8 mouse cellular contexts compared by ENCODE assay signal in the genomic region with DNA sequence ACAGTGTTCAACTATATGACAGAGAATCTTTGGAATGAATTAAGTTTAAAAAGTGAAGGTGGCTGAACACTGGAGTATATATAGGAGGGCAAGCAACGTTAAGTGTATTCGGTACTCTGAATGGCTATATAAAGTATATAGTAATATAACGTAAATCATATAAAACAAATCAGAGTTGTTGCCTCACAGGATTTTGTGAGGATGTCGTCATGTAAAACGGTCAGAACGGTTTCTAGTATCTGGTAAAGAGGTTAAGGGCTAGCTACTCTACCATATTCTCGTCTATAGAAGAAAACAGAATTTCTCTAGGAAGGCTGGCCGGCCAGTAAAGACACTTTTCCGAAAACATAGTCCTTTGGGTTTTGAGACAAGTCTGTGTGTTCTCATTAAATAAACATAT. TPM values are rescaled to one million over a fixed set of nuclear protein-coding genes. Genes with fewer than 3 reads are reported as not detected.
DNase-seq lines count a peak whose midpoint lies in the region; ATAC-seq and TF ChIP-seq lines count a peak whose summit lies in the region.

No protein-coding gene starts in this region.

- WGBS in kidney, postnatal 0 days: 6% methylated on average over 9 of the region's 9 CpGs
- 7% methylated on average over 9 of the region's 9 CpGs for WGBS in hindbrain, postnatal 0 days

- peaks cover 36% of the 10 kb centered on the region for H3K79me2 ChIP-seq in myocyte (ENCODE audit: control insufficient read depth, insufficient read depth)

- TF ChIP-seq POLR2A in myocyte (IDR thresholded peaks at IDR 0.05; ENCODE audit: insufficient read length, low read depth): no peak

- TF ChIP-seq CTCF in kidney, postnatal 0 days (IDR thresholded peaks at IDR 0.05; ENCODE audit: low read depth): no peak
- no peak for TF ChIP-seq CTCF in hindbrain, postnatal 0 days (IDR thresholded peaks at IDR 0.05; ENCODE audit: low read depth)

- peaks cover 18% of the 10 kb centered on the region for H3K4me1 ChIP-seq in kidney, postnatal 0 days (replicated peaks; ENCODE audit: insufficient read depth, low read length)
- H3K4me1 ChIP-seq in brown adipose tissue, adult 24 weeks (ENCODE audit: control insufficient read depth, insufficient read depth, insufficient read length, low read length): peaks cover 7% of the 10 kb centered on the region
- H3K4me1 ChIP-seq in hindbrain, postnatal 0 days (ENCODE audit: insufficient read depth, low read length): peaks cover 13% of the 10 kb centered on the region

- H3K9ac ChIP-seq in kidney, postnatal 0 days (ENCODE audit: low read depth, low read length): peak overlapping the region; percentile 93; the same call in 1 of the 2 replicates
- H3K9ac ChIP-seq in hindbrain, postnatal 0 days (replicated peaks; ENCODE audit: low read length): peak overlapping the region; percentile 84

- no peaks in the 10 kb centered on the region for H3K27me3 ChIP-seq in kidney, postnatal 0 days (ENCODE audit: insufficient read depth, low read length)
- no peaks in the 10 kb centered on the region for H3K27me3 ChIP-seq in hindbrain, postnatal 0 days (ENCODE audit: insufficient read depth, low read length)
- no peaks in the 10 kb centered on the region for H3K27me3 ChIP-seq in myocyte (ENCODE audit: control insufficient read depth, insufficient read depth, insufficient read length)

- DNase-seq in kidney, postnatal 0 days (ENCODE audit: low spot score): peak; percentile 48
- DNase-seq in kidney, postnatal 10 days: no peak
- DNase-seq in hindbrain, postnatal 0 days (ENCODE audit: low spot score): no peak
- DNase-seq in cerebellum, postnatal 36 days: no peak
- DNase-seq in urinary bladder, postnatal 10 days (ENCODE audit: low spot score): no peak

- peak overlapping the region; percentile 74 for H3ac ChIP-seq in myocyte (ENCODE audit: control insufficient read depth, insufficient read length)

- no peaks in the 10 kb centered on the region for H3K9me3 ChIP-seq in kidney, postnatal 0 days (replicated peaks; ENCODE audit: low read length)
- no peaks in the 10 kb centered on the region for H3K9me3 ChIP-seq in hindbrain, postnatal 0 days (ENCODE audit: low read length)

- H3K36me3 ChIP-seq in kidney, postnatal 0 days (ENCODE audit: insufficient read depth, low read length): 0 out of 2 replicates have a peak, but pooled peaks cover 7% of the 10 kb centered on the region
- H3K36me3 ChIP-seq in hindbrain, postnatal 0 days (ENCODE audit: insufficient read depth, low read length): no peaks in the 10 kb centered on the region
- no peaks in the 10 kb centered on the region for H3K36me3 ChIP-seq in myocyte (ENCODE audit: control insufficient read depth, insufficient read depth)

- peak overlapping the region; percentile 77 for H3K4me3 ChIP-seq in kidney, postnatal 0 days (replicated peaks; ENCODE audit: low read depth, low read length)
- H3K4me3 ChIP-seq in brown adipose tissue, adult 24 weeks (ENCODE audit: insufficient read depth, low read depth, low read length): peak overlapping the region; percentile 84
- peak overlapping the region; percentile 77 for H3K4me3 ChIP-seq in hindbrain, postnatal 0 days (ENCODE audit: low read length)
- peak overlapping the region; percentile 79 for H3K4me3 ChIP-seq in myocyte

- peak overlapping the region; percentile 96 for H3K27ac ChIP-seq in kidney, postnatal 0 days
- peak overlapping the region; percentile 66; the same call in 1 of the 2 replicates for H3K27ac ChIP-seq in brown adipose tissue, adult 24 weeks (replicated peaks; ENCODE audit: low read depth, low read length)
- H3K27ac ChIP-seq in hindbrain, postnatal 0 days: peak overlapping the region; percentile 98

- no peak for ATAC-seq in kidney, postnatal 0 days (replicated peaks; ENCODE audit: low FRiP score, low read depth)
- ATAC-seq in hindbrain, postnatal 0 days: no peak
- no peak for ATAC-seq in monocyte, adult 5-6 weeks (replicated peaks; ENCODE audit: insufficient number of reproducible peaks, low FRiP score, low TSS enrichment, poor library complexity, severe bottlenecking)

- H3K4me2 ChIP-seq in kidney, postnatal 0 days (ENCODE audit: low read length): peak overlapping the region; percentile 68
- H3K4me2 ChIP-seq in hindbrain, postnatal 0 days (ENCODE audit: low read depth, low read length): peak overlapping the region; percentile 93
- peak overlapping the region; percentile 91 for H3K4me2 ChIP-seq in myocyte (ENCODE audit: low read depth)

TF ChIP-seq in myocyte, 11 proteins besides CTCF, POLR2A, EP300 and RAD21:
- no peak for TF ChIP-seq E2F4 (IDR thresholded peaks at IDR 0.05; ENCODE audit: insufficient read depth)
- no peak for TF ChIP-seq MYOD1 (IDR thresholded peaks at IDR 0.05; ENCODE audit: control insufficient read depth in 1 of 3, insufficient read length in 2 of 3, low read depth in 2 of 3)

RNA-seq across cellular contexts. Expression of a gene that starts 0.6 kb away (rescaled TPM):
- 5.2 and 5.3 TPM in 2 replicates for polyA plus RNA-seq in kidney, postnatal 0 days (2015; fragmentation: Nextera tagmentation; extraction: Ambion mirVana)
- polyA plus RNA-seq in brown adipose tissue, adult 24 weeks (2012; ENCODE audit: insufficient read depth, insufficient read length, missing spikeins): 14.0 and 15.5 TPM in 2 replicates
- 42.1 and 43.3 TPM in 2 replicates for total RNA-seq in hindbrain, postnatal 0 days (2014; rRNA removed)
- polyA plus RNA-seq in hindbrain, postnatal 0 days (2015; fragmentation: Nextera tagmentation; extraction: Ambion mirVana): 5.5 and 7.1 TPM in 2 replicates
- 31.3 TPM for polyA plus RNA-seq in myocyte (2012; fragmentation: generic; extraction: Trizol)
- 52.9 to 85.7 TPM (median 59.4 TPM) in 3 replicates for total RNA-seq in monocyte, adult 5-6 weeks (2017)

RNA-seq across cellular contexts. Expression of a gene that starts 8.1 kb away (rescaled TPM):
- 10.2 and 10.5 TPM in 2 replicates for polyA plus RNA-seq in kidney, postnatal 0 days (2015; fragmentation: Nextera tagmentation; extraction: Ambion mirVana)
- 1.4 and 1.5 TPM in 2 replicates for polyA plus RNA-seq in brown adipose tissue, adult 24 weeks (2012; ENCODE audit: insufficient read depth, insufficient read length, missing spikeins)
- total RNA-seq in hindbrain, postnatal 0 days (2014; rRNA removed): 4.0 and 7.7 TPM in 2 replicates
- 3.7 TPM in 2 replicates for polyA plus RNA-seq in hindbrain, postnatal 0 days (2015; fragmentation: Nextera tagmentation; extraction: Ambion mirVana)
- polyA plus RNA-seq in myocyte (2012; fragmentation: generic; extraction: Trizol): 5.4 TPM
- 9.4 to 15.9 TPM (median 15.5 TPM) in 3 replicates for total RNA-seq in monocyte, adult 5-6 weeks (2017)

RNA-seq across cellular contexts. Expression of a gene that starts 8.7 kb away (rescaled TPM):
- polyA plus RNA-seq in kidney, postnatal 0 days (2015; fragmentation: Nextera tagmentation; extraction: Ambion mirVana): 4.4 and 10.3 TPM in 2 replicates
- 14.6 and 26.0 TPM in 2 replicates for polyA plus RNA-seq in brown adipose tissue, adult 24 weeks (2012; ENCODE audit: insufficient read depth, insufficient read length, missing spikeins)
- total RNA-seq in hindbrain, postnatal 0 days (2014; rRNA removed): 20.1 and 26.4 TPM in 2 replicates
- polyA plus RNA-seq in hindbrain, postnatal 0 days (2015; fragmentation: Nextera tagmentation; extraction: Ambion mirVana): 5.7 and 6.0 TPM in 2 replicates
- polyA plus RNA-seq in myocyte (2012; fragmentation: generic; extraction: Trizol): 13.2 TPM
- total RNA-seq in monocyte, adult 5-6 weeks (2017): 7.5 to 29.4 TPM (median 12.2 TPM) in 3 replicates

RNA-seq across cellular contexts. Expression of a gene that starts 17.7 kb away (rescaled TPM):
- polyA plus RNA-seq in kidney, postnatal 0 days (2015; fragmentation: Nextera tagmentation; extraction: Ambion mirVana): 732 and 795 TPM in 2 replicates
- 405 and 526 TPM in 2 replicates for polyA plus RNA-seq in brown adipose tissue, adult 24 weeks (2012; ENCODE audit: insufficient read depth, insufficient read length, missing spikeins)
- total RNA-seq in hindbrain, postnatal 0 days (2014; rRNA removed): 897 and 958 TPM in 2 replicates
- 324 and 342 TPM in 2 replicates for polyA plus RNA-seq in hindbrain, postnatal 0 days (2015; fragmentation: Nextera tagmentation; extraction: Ambion mirVana)
- 2,993 TPM for polyA plus RNA-seq in myocyte (2012; fragmentation: generic; extraction: Trizol)
- 995 to 1,435 TPM (median 1,367 TPM) in 3 replicates for total RNA-seq in monocyte, adult 5-6 weeks (2017)

RNA-seq across cellular contexts. Expression of a gene that starts 53.7 kb away (rescaled TPM):
- 32.0 and 33.2 TPM in 2 replicates for polyA plus RNA-seq in kidney, postnatal 0 days (2015; fragmentation: Nextera tagmentation; extraction: Ambion mirVana)
- polyA plus RNA-seq in brown adipose tissue, adult 24 weeks (2012; ENCODE audit: insufficient read depth, insufficient read length, missing spikeins): 9.2 and 11.6 TPM in 2 replicates
- 5.8 and 6.0 TPM in 2 replicates for total RNA-seq in hindbrain, postnatal 0 days (2014; rRNA removed)
- polyA plus RNA-seq in hindbrain, postnatal 0 days (2015; fragmentation: Nextera tagmentation; extraction: Ambion mirVana): 6.3 and 8.2 TPM in 2 replicates
- 6.9 TPM for polyA plus RNA-seq in myocyte (2012; fragmentation: generic; extraction: Trizol)
- 36.6 to 51.0 TPM (median 48.9 TPM) in 3 replicates for total RNA-seq in monocyte, adult 5-6 weeks (2017)
